Mouse (Mus musculus) testis, adult 2 months (tissue): ENCODE results near the gene Hoxa11.

Experiments used
- CTCF ChIP-seq: fragments of 200-500 bp; IDR thresholded peaks from 2 replicates; pipeline ENCODE4 v1.5.1; 2012; ENCODE audit warnings: low read depth, mild to moderate bottlenecking, inconsistent platforms, low read length, moderate library complexity; ENCODE audit not compliant: control insufficient read depth, insufficient read depth, insufficient replicate concordance
- POLR2A ChIP-seq: fragments of 200-500 bp; IDR thresholded peaks from 2 replicates; pipeline ENCODE4 v1.6.1; 2012; ENCODE audit warnings: low read depth, mild to moderate bottlenecking, inconsistent platforms, low read length, moderate library complexity; ENCODE audit not compliant: control insufficient read depth

GRCm38 (mm10) chr6:52223939-52224760 lies 21.5 kb downstream of the Hoxa11 start:
- TF ChIP-seq CTCF (no peak), POLR2A (no peak)
